ENCODE assay signal across 12 mouse cellular contexts in the genomic region with DNA sequence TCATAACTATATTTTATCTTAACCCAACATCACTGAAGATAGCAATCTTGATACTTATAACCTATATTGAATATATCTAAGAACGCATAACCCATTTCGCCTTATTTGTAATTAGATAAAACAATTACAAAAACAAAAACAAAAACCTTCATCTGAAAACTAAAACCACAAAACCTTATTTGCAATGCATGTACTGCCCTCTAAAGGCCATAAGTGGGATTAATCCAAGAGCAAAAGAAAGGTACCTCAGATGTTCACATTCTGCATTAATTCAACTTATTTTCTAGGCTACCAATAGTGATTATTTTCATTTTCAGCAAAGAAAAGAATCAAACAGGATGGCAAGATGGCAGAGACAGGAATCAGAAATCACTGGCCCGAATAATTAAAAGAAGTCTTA.
DNase-seq lines count a peak whose midpoint lies in the region; ATAC-seq and TF ChIP-seq lines count a peak whose summit lies in the region.
"Had no signal": no experiment of that assay in that cellular context is flagged by ENCODE, and none has a peak within 500 bp of the region (broad histone marks: within the 10 kb centered on the region; RNA-seq: fewer than 3 reads in every experiment).

No protein-coding gene starts in this region.

- H3K4me1 ChIP-seq in lung, embryonic 14.5 days (ENCODE audit: insufficient read depth), result peaks cover 5% of the 10 kb centered on the region
- peaks cover 20% of the 10 kb centered on the region for H3K4me1 ChIP-seq in limb, embryonic 10.5 days

- no peaks in the 10 kb centered on the region for H3K27me3 ChIP-seq in lung, embryonic 14.5 days (ENCODE audit: insufficient read depth, low read length)
- H3K27me3 ChIP-seq in limb, embryonic 10.5 days (ENCODE audit: low read depth, poor library complexity, severe bottlenecking), result no peaks in the 10 kb centered on the region
- H3K27me3 ChIP-seq: lung, embryonic 15.5 days; neural tube, embryonic 12.5 days had no signal

- no peak overlapping the region for H3K9ac ChIP-seq in lung, embryonic 14.5 days
- H3K9ac ChIP-seq: lung, embryonic 15.5 days; neural tube, embryonic 12.5 days had no signal

- H3K27ac ChIP-seq in gastrocnemius, adult 2 months, result no peak overlapping the region
- H3K27ac ChIP-seq in lung, embryonic 14.5 days (ENCODE audit: low read depth), result no peak overlapping the region
- H3K27ac ChIP-seq in limb, embryonic 10.5 days, result no peak overlapping the region
- H3K27ac ChIP-seq: lung, embryonic 15.5 days; neural tube, embryonic 12.5 days had no signal

- no peak overlapping the region for H3K4me2 ChIP-seq in lung, embryonic 14.5 days
- H3K4me2 ChIP-seq: lung, embryonic 15.5 days; neural tube, embryonic 12.5 days had no signal

- WGBS in lung, embryonic 14.5 days, result 62% methylated on average over 3 of the region's 3 CpGs
- 74% methylated on average over 3 of the region's 3 CpGs for WGBS in limb, embryonic 10.5 days

- no peak overlapping the region for H3K4me3 ChIP-seq in gastrocnemius, adult 2 months
- H3K4me3 ChIP-seq in lung, embryonic 14.5 days (ENCODE audit: low read depth, low read length), result no peak overlapping the region
- H3K4me3 ChIP-seq in limb, embryonic 10.5 days, result no peak overlapping the region
- H3K4me3 ChIP-seq: lung, embryonic 15.5 days; neural tube, embryonic 12.5 days had no signal

- peak; percentile 79 for TF ChIP-seq CTCF in gastrocnemius, adult 2 months (IDR thresholded peaks at IDR 0.05)
- peak; percentile 72 for TF ChIP-seq CTCF in lung, embryonic 14.5 days (IDR thresholded peaks at IDR 0.05; ENCODE audit: low read depth)

- DNase-seq in gastrocnemius, adult 2 months, result no peak
- DNase-seq in gastrocnemius, adult 18-20 months (ENCODE audit: low spot score), result no peak
- peak; percentile 73 for DNase-seq in lung, embryonic 14.5 days
- no peak for DNase-seq in lung, postnatal 4 days
- peak; percentile 45 for DNase-seq in adipocyte (ENCODE audit: low spot score)
- peak; percentile 52 for DNase-seq in retina, embryonic 14.5 days (ENCODE audit: low spot score)
- no peak for DNase-seq in gastrocnemius, postnatal 14 days
- no peak for DNase-seq in limb, embryonic 10.5 days (ENCODE audit: low spot score)
- DNase-seq: cerebellum, adult 8-10 months; heart, postnatal 4 days had no signal

- ATAC-seq in lung, embryonic 14.5 days (ENCODE audit: insufficient read depth), result no peak

- intact Hi-C loops in gastrocnemius, adult 2 months (cut with DNase I), result no loop called here
- intact Hi-C loops in gastrocnemius, postnatal 14 days (cut with DNase I; ENCODE audit: low total_unique reads), result no loop called here

- no peaks in the 10 kb centered on the region for H3K36me3 ChIP-seq in lung, embryonic 14.5 days (ENCODE audit: insufficient read depth)
- H3K36me3 ChIP-seq in limb, embryonic 10.5 days, result no peaks in the 10 kb centered on the region
- H3K36me3 ChIP-seq: lung, embryonic 15.5 days; neural tube, embryonic 12.5 days had no signal

- no peaks in the 10 kb centered on the region for H3K9me3 ChIP-seq in lung, embryonic 14.5 days (ENCODE audit: low read depth, low read length)
- H3K9me3 ChIP-seq in limb, embryonic 10.5 days (replicated peaks), result no peaks in the 10 kb centered on the region
- H3K9me3 ChIP-seq: lung, embryonic 15.5 days; neural tube, embryonic 12.5 days had no signal

Comparison
In these comparisons a context has a peak if more than half of its experiments do, and no peak if none do; other contexts are left out.
1. DNase-seq: peak in lung, embryonic 14.5 days (single experiment), adipocyte (single experiment) and retina, embryonic 14.5 days (single experiment); none in gastrocnemius, adult 2 months (single experiment), gastrocnemius, adult 18-20 months (single experiment), lung, postnatal 4 days (0 of 2), gastrocnemius, postnatal 14 days (single experiment) and limb, embryonic 10.5 days (single experiment).